Mouse (Mus musculus) adrenal gland, adult 8-10 months (tissue): ENCODE data around the gene F2rl2. TPM values are rescaled to one million over a fixed set of nuclear protein-coding genes. Genes with fewer than 3 reads are reported as not detected.

Experiments
- DNase-seq: peaks from one replicate; pipeline ENCODE4 v3.0.0; 2022
- total RNA-seq, 4 experiments: library from RNA; stranded (reverse); gene quantifications; 2 replicates each; pipeline ENCODE4 v1.2.4; 2022

F2rl2 gene
- total RNA-seq: under 1 TPM in 1 of 4 experiments, not detected in 3; 0.10 TPM

GRCm38 (mm10) chr13:95696654-95697163 lies at the start of gene F2rl2:
F2rl2 (plus strand) TSS chr13:95696853.
- DNase-seq: no peak

DNA sequence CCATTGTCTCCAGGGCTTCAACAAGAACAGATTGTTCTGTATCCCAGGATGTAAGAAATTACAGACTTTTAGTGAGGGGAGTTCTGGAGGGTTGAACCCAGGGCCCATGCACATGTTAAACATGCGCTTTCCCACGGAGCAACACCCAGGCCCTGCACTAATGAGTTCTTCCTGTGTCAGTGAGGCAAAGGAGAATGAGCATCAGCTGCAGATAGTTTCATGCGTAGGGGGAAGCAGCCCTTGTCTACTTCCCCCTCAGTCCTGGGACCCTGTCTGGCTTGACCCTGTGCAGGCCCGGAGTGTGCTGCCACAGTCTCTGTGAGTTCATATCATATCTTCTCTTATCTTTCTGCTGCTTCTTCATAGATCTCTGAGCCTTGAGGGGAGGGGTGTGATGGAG lies 49.4 kb upstream of the F2rl2 start:
- no peak for DNase-seq

GRCm38 (mm10) chr13:95649941-95650340 lies 46.7 kb upstream of the F2rl2 start:
- no peak for DNase-seq

DNA sequence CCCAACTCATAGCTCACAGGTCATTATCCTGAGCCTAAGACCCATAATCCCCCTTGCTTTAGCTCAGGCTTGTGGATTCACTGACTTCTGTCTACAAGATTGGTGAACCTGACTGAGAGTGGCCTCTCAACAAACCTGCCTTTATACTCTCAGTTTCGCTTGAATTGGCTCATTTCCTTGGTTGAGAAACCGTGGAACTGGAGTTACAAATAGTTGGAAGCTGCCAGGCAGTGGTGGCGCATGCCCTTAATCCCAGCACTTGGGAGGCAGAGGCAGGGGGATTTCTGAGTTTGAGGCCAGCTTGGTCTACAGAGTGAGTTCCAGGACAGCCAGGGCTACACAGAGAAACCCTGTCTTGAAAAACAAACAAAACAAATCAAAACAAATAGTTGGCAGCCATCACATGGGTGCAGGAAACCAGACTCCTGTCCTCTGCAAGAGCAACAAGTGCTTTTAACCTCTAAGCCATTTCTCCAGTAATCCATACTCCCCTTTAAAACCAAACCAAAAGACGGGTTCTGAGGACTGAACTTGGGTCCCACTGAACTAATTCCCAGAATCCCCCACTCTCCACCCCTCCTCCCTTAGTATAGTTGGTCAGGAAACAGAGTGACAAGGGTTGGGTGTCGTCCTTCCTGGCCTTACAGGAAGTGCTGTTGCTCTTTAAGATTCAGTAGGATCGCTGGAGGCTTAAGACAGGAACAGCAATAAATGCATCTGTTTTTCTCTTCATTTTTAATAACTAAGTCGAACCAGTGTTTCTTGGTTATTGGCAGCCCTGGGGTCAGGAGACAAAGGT lies 44.6 kb upstream of the F2rl2 start:
- DNase-seq: no peak

- DNase-seq: no peak
These were observed 43.0 kb upstream of the F2rl2 start for GRCm38 (mm10) chr13:95653696-95654095.

- no peak for DNase-seq
These were observed 41.4 kb upstream of the F2rl2 start for GRCm38 (mm10) chr13:95655284-95655683.

GRCm38 (mm10) chr13:95657171-95657570 lies 39.5 kb upstream of the F2rl2 start:
- no peak for DNase-seq

GRCm38 (mm10) chr13:95659432-95659831 lies 37.2 kb upstream of the F2rl2 start:
- no peak for DNase-seq

GRCm38 (mm10) chr13:95663834-95664233 lies 32.8 kb upstream of the F2rl2 start:
- no peak for DNase-seq

DNA sequence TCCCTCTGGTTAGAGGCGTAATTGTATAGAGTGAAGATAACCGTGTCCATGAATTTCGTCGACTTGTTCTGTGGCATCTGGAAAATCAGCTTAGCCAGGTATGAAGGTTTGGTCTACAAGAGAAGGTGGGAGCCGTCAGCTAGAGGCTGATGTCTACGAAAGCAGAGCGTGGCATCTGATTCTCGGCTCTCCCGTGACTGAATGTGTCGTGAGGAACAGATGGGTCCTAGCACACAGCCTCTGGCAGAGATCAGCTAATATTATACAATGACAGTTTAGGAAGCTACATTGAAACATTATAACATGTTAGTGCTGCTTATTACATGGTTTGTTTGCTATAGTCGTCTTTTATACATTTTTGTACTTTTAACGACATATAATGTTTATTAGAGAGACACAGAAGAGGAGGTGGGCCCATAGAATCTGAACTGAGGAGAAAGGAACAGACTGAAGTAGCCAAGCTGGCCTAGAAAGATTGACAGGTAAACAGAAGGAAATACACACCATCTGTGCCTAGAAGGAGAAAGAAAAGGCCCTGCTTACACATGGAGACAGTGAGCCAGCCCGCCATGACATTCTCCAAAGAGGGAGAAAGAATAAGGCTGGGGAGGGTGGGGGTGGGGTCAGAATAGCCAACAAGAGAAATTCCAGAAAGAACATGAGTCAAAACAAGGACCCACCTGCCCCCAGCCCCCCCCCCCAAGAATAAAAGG lies 30.9 kb upstream of the F2rl2 start:
- DNase-seq: no peak

DNA sequence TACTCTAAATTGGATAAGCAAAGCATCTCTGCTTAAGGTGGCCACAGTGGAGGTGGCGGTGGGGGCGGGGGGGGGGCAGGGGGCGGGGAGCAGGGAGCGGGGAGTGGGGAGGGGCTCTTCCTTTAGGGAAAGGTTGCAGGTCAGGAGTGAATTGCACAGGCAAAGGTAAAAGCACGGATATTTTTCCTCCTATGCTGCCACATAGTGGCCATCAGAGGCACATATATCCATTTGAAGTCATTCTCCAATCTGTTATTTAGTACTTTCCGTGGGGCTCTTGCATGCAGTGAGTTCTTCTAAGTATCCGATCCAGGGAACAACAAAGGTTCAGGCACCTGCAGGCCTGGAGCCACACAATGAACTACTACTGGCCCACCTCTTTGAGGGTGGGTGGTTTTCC lies 29.4 kb upstream of the F2rl2 start:
- no peak for DNase-seq

- no peak for DNase-seq
These were observed 26.1 kb upstream of the F2rl2 start for GRCm38 (mm10) chr13:95670534-95670933.

DNA sequence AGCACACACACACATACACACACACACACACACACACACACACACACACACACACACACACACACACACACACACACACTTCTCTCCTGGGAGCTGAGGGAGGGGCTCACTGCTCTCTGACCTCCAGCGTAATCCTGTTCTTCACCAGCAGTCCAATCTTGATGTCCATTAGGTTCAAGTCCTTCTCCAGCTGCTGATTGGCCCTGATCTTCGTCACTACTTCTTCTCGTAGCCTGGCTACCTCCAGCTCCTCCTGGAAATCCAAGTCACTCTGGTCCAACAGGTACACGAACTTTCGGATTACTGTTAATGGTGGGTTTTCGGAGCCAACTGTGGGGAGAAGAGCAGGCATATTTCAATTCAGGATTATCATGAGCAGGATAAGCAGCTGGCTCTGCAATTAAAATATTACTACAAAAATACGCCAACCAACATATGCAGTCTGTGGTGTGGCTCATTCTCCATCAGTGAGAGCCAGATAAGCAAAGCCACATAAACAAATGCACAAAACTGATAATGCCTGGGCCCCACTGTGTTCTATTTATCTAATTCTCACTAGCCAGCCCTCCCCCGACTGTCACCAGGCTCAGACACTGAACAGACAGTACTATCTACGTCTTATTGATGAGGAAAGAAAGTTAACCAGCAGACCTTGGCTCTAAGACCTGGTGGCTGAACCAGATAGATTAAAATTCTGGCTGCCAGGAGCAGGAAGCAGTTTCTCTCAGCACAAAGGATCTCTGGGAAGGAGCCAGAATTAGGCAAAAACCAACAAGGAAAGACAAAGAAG lies 25.4 kb upstream of the F2rl2 start:
- DNase-seq: no peak

DNA sequence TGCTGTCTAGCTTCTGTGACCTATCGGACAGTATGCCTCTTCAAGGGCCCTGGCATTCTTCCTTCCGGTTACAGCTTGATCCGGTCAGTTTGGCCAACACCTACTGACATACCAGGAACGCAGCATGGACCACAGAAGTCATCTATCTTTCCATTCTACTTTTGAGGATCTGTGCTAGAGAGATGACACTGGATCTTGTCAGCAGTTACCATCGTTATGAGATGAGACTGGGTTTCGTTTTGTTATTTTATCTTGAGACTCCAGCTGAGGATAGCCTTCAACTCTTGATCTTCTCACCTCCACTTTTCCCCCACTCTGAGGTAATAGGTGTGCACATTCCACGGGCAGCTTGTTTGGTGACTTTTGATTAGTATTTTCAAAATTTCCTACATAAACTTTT lies 24.3 kb upstream of the F2rl2 start:
- DNase-seq: no peak

- no peak for DNase-seq
These were observed 17.6 kb upstream of the F2rl2 start for GRCm38 (mm10) chr13:95679078-95679477.

DNA sequence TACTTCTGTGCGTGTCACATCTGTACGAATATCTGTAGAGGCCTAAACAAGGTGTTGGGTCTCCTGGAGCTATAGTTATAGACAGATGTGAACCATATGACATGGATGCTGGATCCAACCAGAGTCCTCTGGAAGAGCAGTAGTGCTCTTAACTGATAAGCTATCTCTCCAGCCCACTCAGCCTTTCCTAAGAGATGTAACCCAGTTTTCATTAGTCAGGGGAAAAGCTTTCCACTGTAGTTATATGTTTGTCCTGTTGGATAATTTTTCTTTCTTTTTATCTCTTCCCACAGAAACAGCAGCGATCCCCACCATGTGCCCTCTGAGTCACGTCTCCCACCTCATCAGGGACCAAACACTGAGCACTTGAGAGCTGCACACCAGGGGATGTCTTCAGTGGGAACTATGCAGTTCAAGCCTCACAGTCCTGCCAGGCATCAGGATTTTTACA lies 17.1 kb upstream of the F2rl2 start:
- no peak for DNase-seq

- no peak for DNase-seq
These were observed 11.9 kb upstream of the F2rl2 start for GRCm38 (mm10) chr13:95684656-95685244.

DNA sequence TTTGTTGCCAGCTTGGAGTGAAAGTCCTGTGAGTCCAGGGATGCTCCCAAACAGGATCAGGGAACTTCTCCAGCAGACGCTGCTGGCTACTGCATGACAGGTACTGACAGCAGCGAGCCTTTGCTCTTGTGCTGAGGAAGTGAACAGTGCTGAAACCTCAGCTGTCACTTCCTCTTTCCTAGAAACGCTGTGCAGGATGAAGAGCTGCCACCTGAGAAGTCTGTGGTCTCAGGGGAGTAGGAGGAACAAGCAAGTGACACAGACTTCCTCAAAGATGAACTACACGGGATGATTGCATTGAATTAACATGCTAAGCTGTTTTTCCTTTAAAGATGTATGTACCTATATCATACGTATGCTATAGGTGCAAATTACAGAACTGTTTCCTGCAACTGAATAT lies 10.9 kb upstream of the F2rl2 start:
- DNase-seq: no peak

GRCm38 (mm10) chr13:95688576-95688975 lies 8.1 kb upstream of the F2rl2 start:
- no peak for DNase-seq

DNA sequence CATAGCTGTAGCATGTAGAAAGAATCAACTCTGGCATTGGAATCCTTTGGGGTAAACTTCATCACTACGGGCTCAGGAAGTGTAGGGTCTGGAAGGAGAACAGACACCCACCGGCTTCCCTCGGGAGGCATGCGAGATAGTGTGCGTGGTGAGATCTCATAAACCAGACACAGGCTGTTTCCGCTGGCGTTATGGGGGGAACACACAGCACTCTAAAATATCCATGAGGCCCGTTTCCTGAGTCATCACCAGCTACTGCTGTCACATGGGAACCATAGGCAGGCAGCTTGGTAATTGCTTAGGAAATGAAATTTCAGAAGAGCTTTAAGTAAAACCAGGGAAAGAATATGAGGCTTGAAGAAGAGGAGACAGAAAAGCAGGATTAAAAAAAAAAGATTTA lies 4.5 kb upstream of the F2rl2 start:
- DNase-seq: no peak

GRCm38 (mm10) chr13:95696120-95696653 lies 466 bp upstream of the F2rl2 start:
- no peak for DNase-seq

DNA sequence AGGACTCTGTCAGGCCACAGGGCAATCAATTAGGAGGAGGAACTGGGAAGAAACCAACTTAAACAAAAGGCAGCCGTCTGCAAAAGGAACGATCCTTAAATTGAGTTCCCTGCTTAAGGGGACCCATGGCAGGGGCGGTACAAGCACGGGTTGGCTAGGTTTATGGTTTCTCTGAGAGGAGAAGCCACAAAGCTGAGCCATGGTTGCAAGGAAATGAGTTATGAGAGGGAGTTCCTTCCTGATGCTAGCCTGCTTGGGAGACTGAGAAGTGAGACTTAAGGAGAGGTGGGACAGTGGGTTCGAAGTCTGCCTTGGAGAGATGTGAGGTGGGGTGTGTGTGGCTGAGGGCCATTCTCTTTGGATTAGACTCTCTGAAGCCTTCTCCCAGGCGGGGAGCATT lies 1.2 kb downstream of the F2rl2 start:
- no peak for DNase-seq
